Mouse (Mus musculus): ENCODE results near the gene Setdb2. TPM values are rescaled to one million over a fixed set of nuclear protein-coding genes. Genes with fewer than 3 reads are reported as not detected.
"Not testable (repeated sequence)": the region's sequence is repeated elsewhere in the genome, so short reads cannot be mapped to it uniquely, and the experiment has no call there.

Setdb2 gene
- polyA plus RNA-seq, 1 experiment from 2014 or later, result 14.0 TPM

- H3K9ac ChIP-seq (replicated peaks; ENCODE audit: low read length), result no peak overlapping the region
- WGBS, result 87% methylated on average over 4 of the region's 4 CpGs
- ATAC-seq (replicated peaks; ENCODE audit: insufficient number of reproducible peaks, low FRiP score, low TSS enrichment, low read depth) (no peak), DNase-seq (ENCODE audit: low spot score) (no peak)
- H3K4me2 ChIP-seq (ENCODE audit: low read depth, low read length), result no peak overlapping the region
- no peaks in the 10 kb centered on the region for H3K4me1 ChIP-seq (ENCODE audit: control insufficient read depth, insufficient read depth, low read length)
- H3K27ac ChIP-seq (replicated peaks; ENCODE audit: low read depth, low read length), result no peak overlapping the region
- H3K27me3 ChIP-seq (ENCODE audit: control insufficient read depth, insufficient read depth, low read length), result no peaks in the 10 kb centered on the region
- H3K36me3 ChIP-seq (replicated peaks; ENCODE audit: control insufficient read depth, insufficient read depth, low read depth, low read length), result no peaks in the 10 kb centered on the region
- no peak overlapping the region for H3K4me3 ChIP-seq (ENCODE audit: low read depth, low read length)
- no peaks in the 10 kb centered on the region for H3K9me3 ChIP-seq (replicated peaks; ENCODE audit: control insufficient read depth, low read length)
Observed at GRCm38 (mm10) chr14:59418171-59418570, 22.5 kb downstream of the Setdb2 start.

GRCm38 (mm10) chr14:59414979-59415378 is 25.7 kb downstream of the Setdb2 start:
- H3K27ac ChIP-seq (replicated peaks; ENCODE audit: low read depth, low read length); H3K4me2 ChIP-seq (ENCODE audit: low read depth, low read length); ATAC-seq (replicated peaks; ENCODE audit: insufficient number of reproducible peaks, low FRiP score, low TSS enrichment, low read depth); H3K36me3 ChIP-seq (replicated peaks; ENCODE audit: control insufficient read depth, insufficient read depth, low read depth, low read length); H3K4me3 ChIP-seq (ENCODE audit: low read depth, low read length); H3K9ac ChIP-seq (replicated peaks; ENCODE audit: low read length); DNase-seq (ENCODE audit: low spot score); H3K4me1 ChIP-seq (ENCODE audit: control insufficient read depth, insufficient read depth, low read length); H3K9me3 ChIP-seq (replicated peaks; ENCODE audit: control insufficient read depth, low read length); H3K27me3 ChIP-seq (ENCODE audit: control insufficient read depth, insufficient read depth, low read length): not testable (repeated sequence)
- 94% methylated on average over 2 of the region's 2 CpGs for WGBS

GRCm38 (mm10) chr14:59396999-59397398 is 43.7 kb downstream of the Setdb2 start:
- Histone ChIP-seq H3K4me1 (ENCODE audit: control insufficient read depth, insufficient read depth, low read length) (no peaks in the 10 kb centered on the region), H3K9ac (replicated peaks; ENCODE audit: low read length) (no peak overlapping the region), H3K4me3 (ENCODE audit: low read depth, low read length) (no peak overlapping the region), H3K36me3 (replicated peaks; ENCODE audit: control insufficient read depth, insufficient read depth, low read depth, low read length) (no peaks in the 10 kb centered on the region), H3K9me3 (replicated peaks; ENCODE audit: control insufficient read depth, low read length) (no peaks in the 10 kb centered on the region), H3K27me3 (ENCODE audit: control insufficient read depth, insufficient read depth, low read length) (no peaks in the 10 kb centered on the region), H3K27ac (replicated peaks; ENCODE audit: low read depth, low read length) (no peak overlapping the region), H3K4me2 (ENCODE audit: low read depth, low read length) (no peak overlapping the region)
- no peak for DNase-seq (ENCODE audit: low spot score)
- WGBS, result 65% methylated on average over 2 of the region's 2 CpGs
- no peak for ATAC-seq (replicated peaks; ENCODE audit: insufficient number of reproducible peaks, low FRiP score, low TSS enrichment, low read depth)

- H3K9me3 ChIP-seq (replicated peaks; ENCODE audit: control insufficient read depth, low read length), result no peaks in the 10 kb centered on the region
- ATAC-seq (replicated peaks; ENCODE audit: insufficient number of reproducible peaks, low FRiP score, low TSS enrichment, low read depth), result no peak
- H3K36me3 ChIP-seq (replicated peaks; ENCODE audit: control insufficient read depth, insufficient read depth, low read depth, low read length), result no peaks in the 10 kb centered on the region
- WGBS, result 86% methylated on average over 3 of the region's 3 CpGs
- H3K4me3 ChIP-seq (ENCODE audit: low read depth, low read length), result no peak within 1 kb of the TSS
- no peaks in the 10 kb centered on the region for H3K4me1 ChIP-seq (ENCODE audit: control insufficient read depth, insufficient read depth, low read length)
- H3K4me2 ChIP-seq (ENCODE audit: low read depth, low read length), result no peak within 1 kb of the TSS
- DNase-seq (ENCODE audit: low spot score), result no peak
- H3K27ac ChIP-seq (replicated peaks; ENCODE audit: low read depth, low read length), result no peak within 1 kb of the TSS
- no peak within 1 kb of the TSS for H3K9ac ChIP-seq (replicated peaks; ENCODE audit: low read length)
- no peaks in the 10 kb centered on the region for H3K27me3 ChIP-seq (ENCODE audit: control insufficient read depth, insufficient read depth, low read length)
Observed at GRCm38 (mm10) chr14:59395281-59395680, 45.4 kb downstream of the Setdb2 start, which contains the start of gene Phf11c. TSS of gene Phf11c (minus strand) at chr14:59395381.

GRCm38 (mm10) chr14:59390181-59390580 is 50.5 kb downstream of the Setdb2 start:
- not testable (repeated sequence) for H3K9ac ChIP-seq (replicated peaks; ENCODE audit: low read length); H3K9me3 ChIP-seq (replicated peaks; ENCODE audit: control insufficient read depth, low read length); H3K36me3 ChIP-seq (replicated peaks; ENCODE audit: control insufficient read depth, insufficient read depth, low read depth, low read length); H3K4me2 ChIP-seq (ENCODE audit: low read depth, low read length); H3K27ac ChIP-seq (replicated peaks; ENCODE audit: low read depth, low read length); ATAC-seq (replicated peaks; ENCODE audit: insufficient number of reproducible peaks, low FRiP score, low TSS enrichment, low read depth); H3K27me3 ChIP-seq (ENCODE audit: control insufficient read depth, insufficient read depth, low read length); H3K4me3 ChIP-seq (ENCODE audit: low read depth, low read length); DNase-seq (ENCODE audit: low spot score); H3K4me1 ChIP-seq (ENCODE audit: control insufficient read depth, insufficient read depth, low read length)
- 67% methylated on average over 4 of the region's 4 CpGs for WGBS

GRCm38 (mm10) chr14:59389532-59389931 is 51.2 kb downstream of the Setdb2 start:
- Histone ChIP-seq H3K27ac (replicated peaks; ENCODE audit: low read depth, low read length) (no peak overlapping the region), H3K9ac (replicated peaks; ENCODE audit: low read length) (no peak overlapping the region), H3K4me2 (ENCODE audit: low read depth, low read length) (no peak overlapping the region), H3K4me1 (ENCODE audit: control insufficient read depth, insufficient read depth, low read length) (no peaks in the 10 kb centered on the region), H3K9me3 (replicated peaks; ENCODE audit: control insufficient read depth, low read length) (no peaks in the 10 kb centered on the region), H3K4me3 (ENCODE audit: low read depth, low read length) (no peak overlapping the region), H3K27me3 (ENCODE audit: control insufficient read depth, insufficient read depth, low read length) (no peaks in the 10 kb centered on the region), H3K36me3 (replicated peaks; ENCODE audit: control insufficient read depth, insufficient read depth, low read depth, low read length) (no peaks in the 10 kb centered on the region)
- DNase-seq (ENCODE audit: low spot score) (no peak), ATAC-seq (replicated peaks; ENCODE audit: insufficient number of reproducible peaks, low FRiP score, low TSS enrichment, low read depth) (no peak)
- WGBS, result 72% methylated on average over 1 of the region's 1 CpGs

- ATAC-seq (replicated peaks; ENCODE audit: insufficient number of reproducible peaks, low FRiP score, low TSS enrichment, low read depth) (no peak), DNase-seq (ENCODE audit: low spot score) (no peak)
- H3K4me3 ChIP-seq (ENCODE audit: low read depth, low read length), result no peak overlapping the region
- no peaks in the 10 kb centered on the region for H3K4me1 ChIP-seq (ENCODE audit: control insufficient read depth, insufficient read depth, low read length)
- H3K9me3 ChIP-seq (replicated peaks; ENCODE audit: control insufficient read depth, low read length), result no peaks in the 10 kb centered on the region
- no peak overlapping the region for H3K9ac ChIP-seq (replicated peaks; ENCODE audit: low read length)
- H3K36me3 ChIP-seq (replicated peaks; ENCODE audit: control insufficient read depth, insufficient read depth, low read depth, low read length), result no peaks in the 10 kb centered on the region
- no peak overlapping the region for H3K4me2 ChIP-seq (ENCODE audit: low read depth, low read length)
- H3K27me3 ChIP-seq (ENCODE audit: control insufficient read depth, insufficient read depth, low read length), result no peaks in the 10 kb centered on the region
- H3K27ac ChIP-seq (replicated peaks; ENCODE audit: low read depth, low read length), result no peak overlapping the region
- WGBS, result 93% methylated on average over 25 of the region's 25 CpGs
Observed at GRCm38 (mm10) chr14:59370348-59371068, 70.2 kb downstream of the Setdb2 start.

GRCm38 (mm10) chr14:59366386-59367105 is 74.1 kb downstream of the Setdb2 start:
- 82% methylated on average over 8 of the region's 8 CpGs for WGBS
- no peak for ATAC-seq (replicated peaks; ENCODE audit: insufficient number of reproducible peaks, low FRiP score, low TSS enrichment, low read depth)

More at GRCm38 (mm10) chr14:59366386-59367105, 74.1 kb downstream of the Setdb2 start:
- no peaks in the 10 kb centered on the region for H3K36me3 ChIP-seq (replicated peaks; ENCODE audit: control insufficient read depth, insufficient read depth, low read depth, low read length)
- H3K9ac ChIP-seq (replicated peaks; ENCODE audit: low read length), result no peak overlapping the region
- H3K9me3 ChIP-seq (replicated peaks; ENCODE audit: control insufficient read depth, low read length), result no peaks in the 10 kb centered on the region
- no peak overlapping the region for H3K27ac ChIP-seq (replicated peaks; ENCODE audit: low read depth, low read length)
- no peak overlapping the region for H3K4me3 ChIP-seq (ENCODE audit: low read depth, low read length)
- H3K4me2 ChIP-seq (ENCODE audit: low read depth, low read length), result no peak overlapping the region
- no peak for DNase-seq (ENCODE audit: low spot score)
- H3K27me3 ChIP-seq (ENCODE audit: control insufficient read depth, insufficient read depth, low read length), result no peaks in the 10 kb centered on the region
- H3K4me1 ChIP-seq (ENCODE audit: control insufficient read depth, insufficient read depth, low read length), result no peaks in the 10 kb centered on the region

All from embryonic facial prominence, embryonic 11.5 days (tissue).